8 mouse cellular contexts compared by ENCODE assay signal in the genomic region with DNA sequence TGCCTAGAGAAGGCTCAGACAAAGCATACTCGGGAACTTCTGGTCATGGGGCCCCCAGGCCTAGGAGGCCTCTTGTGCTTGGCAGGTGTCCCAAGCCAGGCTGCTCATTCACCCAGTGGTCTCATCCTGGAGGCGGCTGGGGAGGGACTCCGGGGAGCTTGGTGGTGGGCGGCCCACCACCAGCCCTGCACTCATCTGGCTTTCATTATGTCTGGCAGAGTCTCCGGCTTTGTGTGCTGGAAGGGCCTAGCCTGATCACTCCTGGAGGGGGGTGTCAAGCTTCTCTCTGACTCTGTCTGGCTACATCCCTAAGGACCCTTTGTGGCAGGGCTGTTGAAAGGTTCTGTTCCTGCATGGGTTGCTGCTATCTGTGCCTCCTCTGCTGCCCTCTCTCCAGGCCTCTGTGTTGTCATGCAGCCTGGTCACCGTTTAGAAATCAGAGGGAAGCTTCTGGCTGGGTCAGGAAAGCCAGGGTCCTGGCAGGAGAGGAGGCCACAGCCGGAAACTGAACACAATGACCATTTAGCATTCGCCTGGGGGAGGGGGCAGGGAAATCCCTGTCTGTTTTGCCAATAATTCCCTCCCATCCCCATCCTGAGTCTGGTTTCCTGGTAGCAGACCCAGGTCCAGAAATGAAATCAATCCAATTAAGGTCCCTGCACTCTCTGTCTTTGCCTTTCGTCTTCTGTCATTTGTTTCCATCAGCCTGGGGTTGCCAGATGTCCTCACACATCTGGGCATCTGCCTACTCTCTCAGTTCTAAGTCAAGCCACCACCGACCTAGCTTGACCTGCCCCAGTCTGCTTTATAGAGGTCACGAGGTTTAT. TPM values are rescaled to one million over a fixed set of nuclear protein-coding genes. Genes with fewer than 3 reads are reported as not detected.
DNase-seq lines count a peak whose midpoint lies in the region; ATAC-seq and TF ChIP-seq lines count a peak whose summit lies in the region.

No protein-coding gene starts in this region.

- H3K4me3 ChIP-seq in left cerebral cortex, adult 2 months, result peak overlapping the region; percentile 85
- peak overlapping the region; percentile 59 for H3K4me3 ChIP-seq in forebrain, embryonic 16.5 days (replicated peaks; ENCODE audit: low read length)
- H3K4me3 ChIP-seq in hindbrain, postnatal 0 days (ENCODE audit: low read length), result peak overlapping the region; percentile 61
- H3K4me3 ChIP-seq in lung, embryonic 14.5 days (ENCODE audit: low read depth, low read length), result peak overlapping the region; percentile 61

- no peaks in the 10 kb centered on the region for H3K36me3 ChIP-seq in forebrain, embryonic 16.5 days (ENCODE audit: control insufficient read depth, insufficient read depth)
- no peaks in the 10 kb centered on the region for H3K36me3 ChIP-seq in hindbrain, postnatal 0 days (ENCODE audit: insufficient read depth, low read length)
- no peaks in the 10 kb centered on the region for H3K36me3 ChIP-seq in lung, embryonic 14.5 days (ENCODE audit: insufficient read depth)

- peak; percentile 10; the same call in 1 of the 2 replicates for ATAC-seq in forebrain, embryonic 16.5 days
- peak; percentile 21; the same call in 1 of the 2 replicates for ATAC-seq in hindbrain, postnatal 0 days
- ATAC-seq in lung, embryonic 14.5 days (ENCODE audit: insufficient read depth), result peak; percentile 9; the same call in 1 of the 2 replicates

- DNase-seq in left cerebral cortex, adult 2 months (ENCODE audit: extremely low spot score in 1 of 2, low spot score in 2 of 2), result no peak
- DNase-seq in left cerebral cortex, adult 8-10 months (ENCODE audit: low spot score in 2 of 2), result no peak
- peak; percentile 61 for DNase-seq in hindbrain, postnatal 0 days (ENCODE audit: low spot score)
- peak; percentile 53 for DNase-seq in lung, embryonic 14.5 days
- peak; percentile 54 for DNase-seq in retina, postnatal 1 day
- no peak for DNase-seq in layer of hippocampus, adult 8-10 months (ENCODE audit: low spot score in 2 of 2)
- no peak for DNase-seq in urinary bladder, postnatal 14 days (ENCODE audit: low spot score)

- H3K4me1 ChIP-seq in forebrain, embryonic 16.5 days (replicated peaks; ENCODE audit: control insufficient read depth, insufficient read depth, low read length), result peaks cover 74% of the 10 kb centered on the region
- H3K4me1 ChIP-seq in hindbrain, postnatal 0 days (ENCODE audit: insufficient read depth, low read length), result peaks cover 66% of the 10 kb centered on the region
- H3K4me1 ChIP-seq in lung, embryonic 14.5 days (ENCODE audit: insufficient read depth), result peaks cover 31% of the 10 kb centered on the region

- H3K27ac ChIP-seq in left cerebral cortex, adult 2 months, result peak overlapping the region; percentile 95
- peak overlapping the region; percentile 81 for H3K27ac ChIP-seq in forebrain, embryonic 16.5 days (ENCODE audit: low read length)
- H3K27ac ChIP-seq in hindbrain, postnatal 0 days, result peak overlapping the region; percentile 91
- peak overlapping the region; percentile 37 for H3K27ac ChIP-seq in lung, embryonic 14.5 days (ENCODE audit: low read depth)

- H3K9ac ChIP-seq in forebrain, embryonic 16.5 days (replicated peaks; ENCODE audit: low read depth, low read length), result peak overlapping the region; percentile 78
- peak overlapping the region; percentile 77 for H3K9ac ChIP-seq in hindbrain, postnatal 0 days (replicated peaks; ENCODE audit: low read length)
- 0 out of 2 replicates have a peak overlapping the region, but pooled peaks have one; percentile 0 for H3K9ac ChIP-seq in lung, embryonic 14.5 days

- H3K9me3 ChIP-seq in forebrain, embryonic 16.5 days (ENCODE audit: control insufficient read depth, low read length), result no peaks in the 10 kb centered on the region
- H3K9me3 ChIP-seq in hindbrain, postnatal 0 days (ENCODE audit: low read length), result no peaks in the 10 kb centered on the region
- no peaks in the 10 kb centered on the region for H3K9me3 ChIP-seq in lung, embryonic 14.5 days (ENCODE audit: low read depth, low read length)

- H3K27me3 ChIP-seq in forebrain, embryonic 16.5 days (replicated peaks; ENCODE audit: control insufficient read depth, insufficient read depth, low read length), result no peaks in the 10 kb centered on the region
- no peaks in the 10 kb centered on the region for H3K27me3 ChIP-seq in hindbrain, postnatal 0 days (ENCODE audit: insufficient read depth, low read length)
- H3K27me3 ChIP-seq in lung, embryonic 14.5 days (ENCODE audit: insufficient read depth, low read length), result no peaks in the 10 kb centered on the region

- WGBS in forebrain, embryonic 16.5 days, result 24% methylated on average over 11 of the region's 11 CpGs
- WGBS in hindbrain, postnatal 0 days, result 15% methylated on average over 11 of the region's 11 CpGs
- WGBS in lung, embryonic 14.5 days, result 39% methylated on average over 11 of the region's 11 CpGs

- intact Hi-C loops in left cerebral cortex, adult 2 months (cut with DNase I), result no loop called here

- TF ChIP-seq CTCF in left cerebral cortex, adult 2 months (IDR thresholded peaks at IDR 0.05), result no peak
- no peak for TF ChIP-seq CTCF in hindbrain, postnatal 0 days (IDR thresholded peaks at IDR 0.05; ENCODE audit: low read depth)
- TF ChIP-seq CTCF in lung, embryonic 14.5 days (IDR thresholded peaks at IDR 0.05; ENCODE audit: low read depth), result no peak

- H3K4me2 ChIP-seq in forebrain, embryonic 16.5 days (ENCODE audit: low read length), result peak overlapping the region; percentile 82
- H3K4me2 ChIP-seq in hindbrain, postnatal 0 days (ENCODE audit: low read depth, low read length), result peak overlapping the region; percentile 72
- H3K4me2 ChIP-seq in lung, embryonic 14.5 days, result peak overlapping the region; percentile 77

RNA-seq across cellular contexts. Expression of a gene that starts 21.7 kb away (rescaled TPM):
- total RNA-seq in left cerebral cortex, adult 2 months (2021), result 10 to 100 TPM; 81.1 to 92.6 TPM
- 100 to 1,000 TPM in 1 of 4 experiments, 10 to 100 TPM in 3; 89.1 to 103 (median 96.7) TPM for total RNA-seq in left cerebral cortex, adult 8-10 months (2022)
- polyA plus RNA-seq in forebrain, embryonic 16.5 days (2015; fragmentation: Nextera tagmentation; extraction: Ambion mirVana), result 83.5 and 83.7 TPM in 2 replicates
- total RNA-seq in hindbrain, postnatal 0 days (2014; rRNA removed), result 263 and 266 TPM in 2 replicates
- polyA plus RNA-seq in hindbrain, postnatal 0 days (2015; fragmentation: Nextera tagmentation; extraction: Ambion mirVana), result 74.6 and 76.8 TPM in 2 replicates
- 34.3 and 34.7 TPM in 2 replicates for polyA plus RNA-seq in lung, embryonic 14.5 days (2014; fragmentation: Nextera tagmentation; extraction: Ambion mirVana)
- total RNA-seq in layer of hippocampus, adult 8-10 months (2022), result 100 to 1,000 TPM; 105 to 142 (median 118) TPM

RNA-seq across cellular contexts. Expression of a gene that starts 28.6 kb away (rescaled TPM):
- total RNA-seq in left cerebral cortex, adult 2 months (2021), result not detected
- not detected for total RNA-seq in left cerebral cortex, adult 8-10 months (2022)
- not detected in 2 replicates for polyA plus RNA-seq in forebrain, embryonic 16.5 days (2015; fragmentation: Nextera tagmentation; extraction: Ambion mirVana)
- not detected in 2 replicates for total RNA-seq in hindbrain, postnatal 0 days (2014; rRNA removed)
- not detected in 2 replicates for polyA plus RNA-seq in hindbrain, postnatal 0 days (2015; fragmentation: Nextera tagmentation; extraction: Ambion mirVana)
- polyA plus RNA-seq in lung, embryonic 14.5 days (2014; fragmentation: Nextera tagmentation; extraction: Ambion mirVana), result not detected in 2 replicates
- total RNA-seq in layer of hippocampus, adult 8-10 months (2022), result not detected

RNA-seq across cellular contexts. Expression of a gene that starts 28.8 kb away (rescaled TPM):
- 1 to 10 TPM in 1 of 2 experiments, not detected in 1; 1.9 TPM for total RNA-seq in left cerebral cortex, adult 2 months (2021)
- 1 to 10 TPM in 2 of 4 experiments, not detected in 2; 1.7 to 3.6 TPM for total RNA-seq in left cerebral cortex, adult 8-10 months (2022)
- polyA plus RNA-seq in forebrain, embryonic 16.5 days (2015; fragmentation: Nextera tagmentation; extraction: Ambion mirVana), result 1.8 and 2.4 TPM in 2 replicates
- not detected in 2 replicates for total RNA-seq in hindbrain, postnatal 0 days (2014; rRNA removed)
- 4.0 and 4.8 TPM in 2 replicates for polyA plus RNA-seq in hindbrain, postnatal 0 days (2015; fragmentation: Nextera tagmentation; extraction: Ambion mirVana)
- polyA plus RNA-seq in lung, embryonic 14.5 days (2014; fragmentation: Nextera tagmentation; extraction: Ambion mirVana), result 1.2 and 2.4 TPM in 2 replicates
- total RNA-seq in layer of hippocampus, adult 8-10 months (2022), result 1 to 10 TPM in 3 of 4 experiments, not detected in 1; 1.5 to 4.1 (median 1.7) TPM

RNA-seq across cellular contexts. Expression of a gene that starts 38.0 kb away (rescaled TPM):
- total RNA-seq in left cerebral cortex, adult 2 months (2021), result 1 to 10 TPM; 1.8 to 2.9 TPM
- 1 to 10 TPM; 2.9 to 4.4 (median 3.5) TPM for total RNA-seq in left cerebral cortex, adult 8-10 months (2022)
- 0.51 and 1.2 TPM in 2 replicates for polyA plus RNA-seq in forebrain, embryonic 16.5 days (2015; fragmentation: Nextera tagmentation; extraction: Ambion mirVana)
- 3.7 and 8.2 TPM in 2 replicates for total RNA-seq in hindbrain, postnatal 0 days (2014; rRNA removed)
- polyA plus RNA-seq in hindbrain, postnatal 0 days (2015; fragmentation: Nextera tagmentation; extraction: Ambion mirVana), result 1.5 and 1.7 TPM in 2 replicates
- polyA plus RNA-seq in lung, embryonic 14.5 days (2014; fragmentation: Nextera tagmentation; extraction: Ambion mirVana), result 0.41 and 0.76 TPM in 2 replicates
- total RNA-seq in layer of hippocampus, adult 8-10 months (2022), result 1 to 10 TPM; 2.1 to 6.6 (median 3.4) TPM

RNA-seq across cellular contexts. Expression of a gene that starts 48.9 kb away (rescaled TPM):
- total RNA-seq in left cerebral cortex, adult 2 months (2021), result 10 to 100 TPM; 18.3 TPM
- 10 to 100 TPM; 18.0 to 19.4 (median 19.2) TPM for total RNA-seq in left cerebral cortex, adult 8-10 months (2022)
- polyA plus RNA-seq in forebrain, embryonic 16.5 days (2015; fragmentation: Nextera tagmentation; extraction: Ambion mirVana), result 40.5 and 43.3 TPM in 2 replicates
- total RNA-seq in hindbrain, postnatal 0 days (2014; rRNA removed), result 23.1 and 28.4 TPM in 2 replicates
- polyA plus RNA-seq in hindbrain, postnatal 0 days (2015; fragmentation: Nextera tagmentation; extraction: Ambion mirVana), result 27.4 and 29.5 TPM in 2 replicates
- polyA plus RNA-seq in lung, embryonic 14.5 days (2014; fragmentation: Nextera tagmentation; extraction: Ambion mirVana), result 33.9 and 41.9 TPM in 2 replicates
- 10 to 100 TPM; 18.6 to 21.2 (median 19.5) TPM for total RNA-seq in layer of hippocampus, adult 8-10 months (2022)

Comparison
In these comparisons a context has a peak if more than half of its experiments do, and no peak if none do; other contexts are left out.
1. DNase-seq: peak in hindbrain, postnatal 0 days (single experiment), lung, embryonic 14.5 days (single experiment) and retina, postnatal 1 day (single experiment); none in left cerebral cortex, adult 2 months (0 of 2), left cerebral cortex, adult 8-10 months (0 of 2), layer of hippocampus, adult 8-10 months (0 of 2) and urinary bladder, postnatal 14 days (single experiment).
2. H3K27ac ChIP-seq: peak in every context shown above with its lines; median percentile 95 in left cerebral cortex, adult 2 months; 91 in hindbrain, postnatal 0 days; 81 in forebrain, embryonic 16.5 days; 37 in lung, embryonic 14.5 days.
3. H3K9ac ChIP-seq: peak in every context shown above with its lines; median percentile 78 in forebrain, embryonic 16.5 days; 77 in hindbrain, postnatal 0 days; 0 in lung, embryonic 14.5 days.
4. Peak in every context shown above with its lines, with median percentiles within 50 percentile points of each other: H3K4me3 ChIP-seq, ATAC-seq and H3K4me2 ChIP-seq.